Mouse (Mus musculus): ENCODE data around the gene A2ml1. TPM values are rescaled to one million over a fixed set of nuclear protein-coding genes. Genes with fewer than 3 reads are reported as not detected.
"Not testable (repeated sequence)": the region's sequence is repeated elsewhere in the genome, so short reads cannot be mapped to it uniquely, and the experiment has no call there.

Gene A2ml1
- not detected for total RNA-seq (2021)
- not detected in 2 replicates for polyA plus RNA-seq (2012; rRNA removed)
- long read RNA-seq: 0 reads

DNA sequence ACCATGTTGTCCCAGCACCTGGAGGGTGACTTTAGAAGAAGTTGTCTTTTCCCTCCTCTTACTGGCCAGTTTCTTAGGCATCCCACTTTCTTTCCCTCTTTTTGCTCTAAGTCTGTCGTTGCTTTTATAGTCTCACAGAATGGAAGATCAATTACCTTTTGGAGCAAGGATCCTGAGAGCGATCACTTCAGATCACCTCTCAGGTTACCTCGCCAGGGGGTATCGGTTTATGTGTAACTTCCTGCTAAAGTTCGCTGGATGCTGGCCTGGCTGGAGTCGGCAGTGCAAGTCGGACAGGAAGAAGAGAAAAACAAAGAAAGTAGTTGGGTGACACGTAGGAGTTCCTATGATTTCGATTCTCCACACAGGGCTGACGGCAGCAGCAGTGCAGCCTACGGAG lies at the start of gene A2ml1:
TSS of gene A2ml1 (minus strand) at position 101 of the 400 bp plus-strand sequence.
- no peak for DNase-seq

GRCm38 (mm10) chr6:128629771-128630739 lies 48.6 kb upstream of the A2ml1 start:
- peak; percentile 33 for DNase-seq

GRCm38 (mm10) chr6:128625246-128625645 lies 43.8 kb upstream of the A2ml1 start:
- DNase-seq: not testable (repeated sequence)

GRCm38 (mm10) chr6:128624425-128624824 lies 43.0 kb upstream of the A2ml1 start:
- no peak for DNase-seq

- DNase-seq: not testable (repeated sequence)
These were observed 42.0 kb upstream of the A2ml1 start, which contains the start of gene Klrb1a for GRCm38 (mm10) chr6:128623433-128623832. Klrb1a (minus strand) TSS chr6:128623533.

GRCm38 (mm10) chr6:128622733-128623132 lies 41.3 kb upstream of the A2ml1 start:
- no peak for DNase-seq

GRCm38 (mm10) chr6:128606350-128606749 lies 24.9 kb upstream of the A2ml1 start:
- no peak for DNase-seq

GRCm38 (mm10) chr6:128604512-128604911 lies 23.1 kb upstream of the A2ml1 start:
- no peak for DNase-seq

GRCm38 (mm10) chr6:128602463-128603201 lies 21.2 kb upstream of the A2ml1 start:
- DNase-seq: peak; percentile 7

DNA sequence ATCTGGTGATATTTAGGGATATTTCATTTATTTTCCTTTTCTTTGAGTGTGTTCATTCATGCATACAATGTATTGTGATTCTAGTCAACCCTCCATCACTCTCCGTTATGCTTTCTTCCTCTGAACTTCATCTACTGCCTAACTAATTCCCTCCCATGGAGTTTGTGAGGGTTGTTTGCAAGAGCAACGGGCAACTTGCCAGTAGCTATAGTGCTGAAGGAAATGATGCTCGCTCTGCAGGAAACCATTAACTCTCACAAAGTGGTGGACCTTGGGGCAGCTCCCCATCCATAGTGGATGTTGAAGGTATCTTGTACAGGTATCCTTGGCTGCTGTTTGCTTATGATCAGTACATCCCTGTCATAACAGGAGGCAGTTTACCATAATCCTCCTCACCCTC lies 20.6 kb upstream of the A2ml1 start:
- DNase-seq: no peak

- DNase-seq: no peak
These were observed 18.1 kb upstream of the A2ml1 start for GRCm38 (mm10) chr6:128599555-128599954.

GRCm38 (mm10) chr6:128598256-128599047 lies 17.0 kb upstream of the A2ml1 start:
- DNase-seq: no peak

GRCm38 (mm10) chr6:128597121-128597522 lies 15.7 kb upstream of the A2ml1 start:
- peak; percentile 70 for DNase-seq

DNA sequence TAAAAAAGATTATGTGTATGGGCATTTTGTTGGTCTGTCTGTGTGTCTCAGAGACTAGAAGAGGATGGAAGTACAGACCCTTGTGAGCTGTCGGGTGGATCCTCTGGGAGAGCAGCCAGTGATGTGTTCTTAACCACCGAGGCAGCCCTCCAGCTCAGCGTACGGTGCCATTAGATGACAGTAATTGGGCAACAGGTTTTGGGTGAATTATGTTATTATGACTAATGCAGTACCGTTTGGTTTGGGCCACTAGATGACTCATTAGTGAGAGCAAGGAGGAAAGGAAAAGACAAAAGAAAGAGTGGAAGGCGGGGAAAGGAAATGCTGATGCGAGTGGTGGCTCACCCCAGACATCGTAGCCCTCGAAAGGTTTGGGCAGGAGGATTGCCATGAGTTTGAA lies 13.2 kb upstream of the A2ml1 start:
- peak; percentile 62 for DNase-seq

DNA sequence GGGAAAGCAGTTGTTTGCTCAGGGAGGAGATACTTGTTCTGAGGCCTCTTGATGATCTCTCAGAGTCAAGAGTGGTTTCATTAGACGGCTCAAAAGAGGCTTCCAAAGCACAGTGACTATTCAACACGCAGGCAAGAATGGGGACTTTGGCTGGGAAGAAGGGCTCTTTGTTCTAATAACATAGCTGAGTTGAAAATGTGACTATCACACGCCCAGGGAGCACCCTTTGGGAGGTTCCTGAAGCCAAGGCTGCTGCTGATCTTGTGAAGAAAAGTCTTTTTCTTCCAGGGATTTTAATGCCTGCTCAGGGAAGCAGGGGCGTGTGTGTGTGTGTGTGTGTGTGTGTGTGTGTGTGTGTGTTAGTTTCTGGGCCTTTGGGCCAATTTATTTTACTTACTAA lies 8.0 kb upstream of the A2ml1 start:
- no peak for DNase-seq

- no peak for DNase-seq
These were observed 6.2 kb upstream of the A2ml1 start for GRCm38 (mm10) chr6:128587619-128588018.

DNA sequence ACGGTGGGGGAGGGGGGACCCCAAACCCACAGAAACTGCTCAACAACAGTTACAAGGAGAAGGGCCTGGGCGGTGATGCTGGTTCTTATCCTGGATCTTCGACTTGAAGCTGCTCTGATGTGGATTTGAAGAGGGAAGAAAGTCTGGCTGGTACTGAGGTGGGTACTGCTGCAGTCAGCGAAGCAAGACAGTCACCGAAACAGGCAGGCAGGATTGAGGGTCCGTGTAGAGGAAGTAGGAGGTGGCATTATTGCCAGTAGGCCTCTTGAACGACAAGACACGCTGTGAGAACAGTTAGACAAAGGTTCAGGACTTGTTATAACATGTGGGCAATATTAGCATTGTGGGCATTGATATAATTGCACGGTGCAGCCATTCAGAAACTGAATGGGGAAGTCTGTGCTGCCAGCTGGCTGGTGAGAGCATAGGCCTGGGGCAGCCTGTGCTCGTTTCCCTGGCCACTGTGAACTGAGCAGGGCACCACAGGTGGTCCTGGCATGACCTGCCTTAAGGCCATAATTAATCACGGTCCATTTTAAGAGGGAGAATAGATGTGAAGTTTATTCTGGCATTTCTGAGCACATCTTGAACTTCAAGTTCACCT lies 4.3 kb upstream of the A2ml1 start:
- DNase-seq: no peak

DNA sequence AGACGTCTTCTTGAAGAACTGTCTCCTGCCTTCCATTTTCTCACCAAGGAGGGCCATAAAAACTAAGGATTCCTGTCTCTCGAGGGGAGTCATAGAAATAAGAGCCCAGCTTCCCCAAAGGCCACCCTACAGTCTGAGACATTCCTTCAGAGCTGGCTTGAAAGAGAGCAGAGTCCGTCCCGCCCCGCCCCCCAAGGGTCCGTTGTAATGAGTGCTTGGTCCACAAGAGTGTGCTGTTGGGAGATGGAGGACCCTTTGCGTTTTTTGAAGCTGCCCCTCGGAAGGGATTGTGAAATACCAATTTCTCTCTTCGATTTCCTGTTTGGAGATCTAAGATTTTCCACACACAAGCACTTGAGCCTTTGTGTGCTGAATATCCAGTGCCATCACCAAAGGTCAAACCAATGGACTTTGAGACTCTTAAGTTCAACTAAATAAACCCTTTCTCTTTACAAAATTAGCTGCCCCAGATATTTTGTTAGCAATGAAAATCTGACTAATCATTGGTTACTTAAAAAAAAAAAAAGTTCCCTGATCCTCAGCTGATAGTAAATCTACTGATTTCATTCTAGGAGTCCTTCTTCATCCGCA lies 2.8 kb upstream of the A2ml1 start:
- no peak for DNase-seq

GRCm38 (mm10) chr6:128577301-128577700 lies 4.1 kb downstream of the A2ml1 start:
- no peak for DNase-seq

GRCm38 (mm10) chr6:128566589-128566988 lies 14.8 kb downstream of the A2ml1 start:
- no peak for DNase-seq

DNA sequence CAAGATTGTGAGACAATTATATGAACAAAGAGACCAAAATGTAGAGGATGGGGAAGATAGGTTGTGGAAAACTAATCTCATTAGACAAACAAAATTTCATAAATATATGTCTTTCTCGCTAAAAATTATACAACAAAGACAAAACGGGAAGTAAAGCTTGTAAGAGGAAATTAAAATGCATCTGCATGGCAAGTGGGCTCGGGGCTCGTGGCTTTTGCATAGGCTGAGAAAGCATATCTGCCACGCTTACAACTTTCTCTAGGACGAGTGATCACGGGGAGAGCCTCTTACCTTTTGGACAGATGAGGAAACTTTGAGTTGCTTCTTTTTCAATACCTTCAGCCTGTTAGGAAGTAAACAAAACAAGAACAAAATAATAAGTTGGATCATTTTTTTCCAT lies 27.4 kb downstream of the A2ml1 start:
- no peak for DNase-seq
